Mouse (Mus musculus) layer of hippocampus, postnatal 36 days (tissue): ENCODE data around the gene March7. TPM values are rescaled to one million over a fixed set of nuclear protein-coding genes. Genes with fewer than 3 reads are reported as not detected.

ENCODE experiments used
- DNase-seq, 2 experiments: peaks; one replicate each; pipeline ENCODE4 v3.0.0; 2022
- total RNA-seq, 2 experiments: library from RNA; stranded (reverse); gene quantifications; 2 replicates each; pipeline ENCODE4 v1.2.3; 2021

March7 gene
- total RNA-seq, 2 experiments from 2014 or later: 62.5 to 69.9 TPM

DNA sequence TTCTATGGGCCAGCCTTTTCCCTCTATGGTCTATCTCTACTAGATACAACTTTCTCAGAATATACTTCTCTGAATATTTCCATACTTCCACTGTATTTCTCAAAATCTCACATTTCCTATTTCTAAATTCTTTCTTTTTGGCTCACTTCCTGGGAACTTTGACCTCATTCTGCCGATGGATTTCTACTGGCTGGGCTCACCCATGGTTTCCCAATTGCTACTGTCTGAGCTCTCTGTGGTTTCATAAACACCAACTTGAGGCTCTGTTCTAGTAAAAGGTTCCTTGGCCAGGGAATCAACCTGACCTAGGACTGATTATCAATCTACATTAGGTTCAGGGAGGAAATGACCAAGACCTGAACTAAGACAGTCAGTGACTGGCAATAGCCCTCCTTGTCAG lies 79.8 kb downstream of the March7 start:
- no peak for DNase-seq

DNA sequence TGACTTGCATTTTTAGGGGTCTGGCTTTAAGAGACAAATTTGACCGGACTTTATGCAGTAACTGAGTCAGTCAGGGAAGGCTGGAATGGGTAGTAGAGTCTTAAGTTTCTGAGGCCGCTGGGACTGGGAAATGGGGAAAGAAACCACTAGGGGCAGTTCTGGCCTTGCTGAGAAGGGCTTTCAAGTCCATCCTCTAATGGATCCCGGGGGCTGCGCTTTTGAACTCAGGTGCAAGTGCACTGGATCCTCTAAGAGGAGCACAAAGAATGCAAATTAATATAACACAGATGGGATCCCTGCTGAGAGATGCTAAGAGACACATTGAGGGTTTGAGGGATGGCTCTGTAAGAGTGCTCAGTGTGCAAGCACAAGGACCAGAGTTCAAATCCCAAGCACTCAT lies 81.7 kb downstream of the March7 start:
- no peak for DNase-seq

DNA sequence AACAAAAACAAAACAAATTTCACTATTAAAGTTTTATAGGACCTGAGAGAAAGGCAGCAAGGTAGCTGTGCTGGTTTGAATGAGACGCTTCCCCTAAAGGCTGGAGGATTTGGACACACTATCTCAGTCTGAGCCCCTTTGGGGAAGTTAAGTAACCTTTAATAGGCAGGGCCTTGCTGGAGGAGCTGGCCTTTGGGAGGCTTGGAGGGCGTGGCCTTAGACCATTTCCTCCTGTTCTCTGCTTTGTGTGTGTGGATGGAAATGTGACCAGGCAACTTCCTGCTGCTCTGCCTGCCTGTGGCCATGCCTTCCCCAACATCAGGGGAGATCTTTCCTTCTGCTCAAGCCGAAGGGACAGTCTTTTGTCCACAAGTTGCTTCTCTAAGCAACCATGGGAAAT lies 88.6 kb downstream of the March7 start:
- no peak for DNase-seq

DNA sequence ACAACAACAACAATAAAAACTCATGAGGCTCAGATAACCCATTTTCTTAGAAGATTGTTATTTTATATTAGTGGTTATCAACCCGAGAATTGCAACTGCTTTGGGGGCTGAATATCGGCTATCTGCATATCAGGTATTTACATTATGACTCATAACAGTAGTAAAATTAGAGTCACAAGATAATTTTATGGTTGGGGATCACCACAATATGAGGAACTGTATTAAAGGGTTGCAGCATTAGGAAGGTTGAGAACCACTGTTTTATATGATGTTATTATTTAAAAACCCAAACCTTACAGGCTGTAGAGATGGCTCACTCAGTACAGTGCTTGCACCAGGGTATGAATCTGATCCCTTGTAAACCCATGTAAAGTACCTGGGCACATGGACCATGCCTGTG lies 89.6 kb downstream of the March7 start:
- DNase-seq: no peak

Other genes starting within 250 kb of the March7 start
- 10 to 100 TPM; 52.3 to 66.6 TPM for gene Baz2b, start within 50 bp of the March7 start, total RNA-seq
- 10 to 100 TPM; 13.7 to 16.7 TPM for gene Cd302, start 74.6 kb downstream of the March7 start, total RNA-seq
- 1 to 10 TPM in 1 of 2 experiments, under 1 TPM in 1; 0.95 to 1.3 TPM for gene Ly75, start 173.4 kb downstream of the March7 start, total RNA-seq